Mouse (Mus musculus) CH12F3 (cell line): ENCODE data around the gene Mettl24.

Experiments used
- in situ Hi-C: fragments of 300-500 bp; cut with MboI; formaldehyde crosslinking; loops from 2 replicates; pipeline ENCODE4 v1.14.3; 2020; ENCODE audit warnings: low sequenced_read_pairs

Mettl24 gene

GRCm38 (mm10) chr10:40683092-40683867 is at the start of gene Mettl24:
TSS of gene Mettl24 (plus strand) at chr10:40683282.
- in situ Hi-C loops, result no loop called here

- in situ Hi-C loops, result no loop called here
Observed at GRCm38 (mm10) chr10:40637331-40637730, 45.8 kb upstream of the Mettl24 start.

DNA sequence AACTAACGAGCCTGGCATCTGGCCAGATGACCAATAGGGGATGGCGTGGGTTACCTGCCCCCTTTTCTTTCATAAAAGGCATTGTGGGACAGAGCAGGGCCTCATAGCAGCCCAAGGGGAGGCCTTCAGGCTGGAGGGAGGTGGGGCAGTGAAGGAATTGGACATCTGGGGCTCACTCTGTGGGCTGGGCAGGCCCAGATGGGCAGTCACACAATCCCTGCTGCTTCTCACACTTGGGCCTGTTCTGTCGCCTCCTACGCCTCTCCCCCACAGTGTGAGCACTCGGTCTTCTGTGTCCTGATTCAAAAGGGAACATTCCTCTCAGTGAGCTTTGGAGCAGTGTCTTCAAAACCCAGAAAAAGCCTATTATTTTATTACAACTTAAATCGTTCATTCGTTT is 44.8 kb upstream of the Mettl24 start:
- in situ Hi-C loops, result no loop called here

DNA sequence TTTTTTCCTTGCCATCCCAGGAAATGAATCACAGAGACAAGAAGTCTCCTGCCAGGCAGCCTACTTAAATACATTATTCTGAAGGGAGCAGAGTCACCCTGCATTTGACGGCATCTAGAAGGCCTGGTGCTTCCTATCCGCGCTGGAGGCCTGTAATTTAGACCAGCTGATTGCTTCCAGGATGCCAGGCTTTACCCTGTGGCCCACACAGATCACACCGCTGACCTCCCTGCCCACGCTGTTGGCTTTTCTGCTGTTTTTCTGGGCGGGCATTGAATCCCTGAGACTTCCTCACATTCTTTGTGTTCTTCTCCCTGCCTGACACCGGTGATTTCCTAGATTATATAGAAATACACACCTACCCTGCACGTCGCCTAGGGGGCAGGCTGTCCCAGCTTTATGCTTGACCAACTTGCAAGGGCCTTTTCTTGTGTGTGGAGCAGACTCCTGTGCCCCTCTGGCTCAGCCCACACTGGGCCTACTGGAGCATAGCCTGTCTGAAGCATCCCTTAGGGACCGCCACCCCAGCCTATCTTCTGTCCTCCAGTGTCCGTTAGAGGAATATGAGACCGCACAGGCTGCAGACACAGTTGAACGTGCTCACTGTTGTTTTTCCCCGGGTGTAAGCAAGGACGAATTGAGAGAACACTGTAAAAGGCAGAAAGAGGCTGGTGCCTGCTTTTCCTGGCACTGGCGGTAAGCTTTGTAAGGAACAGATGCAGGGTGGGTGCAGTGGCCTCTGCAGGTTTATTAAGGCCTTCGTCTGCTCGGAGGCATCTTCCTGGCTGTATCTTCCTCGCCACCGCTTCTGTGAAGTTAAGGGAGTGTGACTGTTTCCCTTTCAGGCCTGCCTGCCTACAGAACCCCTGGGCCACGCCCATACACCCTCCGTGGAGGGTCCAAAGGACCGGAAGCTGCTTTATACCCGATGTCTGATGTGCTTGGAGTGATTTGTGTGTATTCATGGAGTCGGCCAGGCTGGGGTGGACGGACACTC is 44.0 kb upstream of the Mettl24 start:
- in situ Hi-C loops, result no loop called here

DNA sequence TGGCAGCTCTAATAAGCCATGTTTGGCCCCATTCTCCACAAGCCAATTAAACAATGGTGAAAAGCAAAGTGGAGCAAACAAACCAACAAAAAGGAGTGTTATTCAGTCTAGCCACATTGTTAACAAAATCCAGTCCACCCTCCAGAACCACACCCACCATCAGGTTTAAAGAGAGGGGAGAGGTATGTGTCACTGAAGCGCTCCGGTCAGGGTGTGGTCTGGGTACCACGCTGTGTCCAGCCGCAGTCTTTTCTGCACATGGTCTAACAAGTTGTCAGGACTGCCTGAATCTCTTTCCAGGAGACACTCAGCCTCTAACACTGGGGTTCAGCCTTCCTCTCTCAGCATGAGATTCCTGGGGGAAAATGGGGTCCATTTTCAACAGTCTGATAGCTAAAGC is 42.7 kb upstream of the Mettl24 start:
- in situ Hi-C loops, result no loop called here

DNA sequence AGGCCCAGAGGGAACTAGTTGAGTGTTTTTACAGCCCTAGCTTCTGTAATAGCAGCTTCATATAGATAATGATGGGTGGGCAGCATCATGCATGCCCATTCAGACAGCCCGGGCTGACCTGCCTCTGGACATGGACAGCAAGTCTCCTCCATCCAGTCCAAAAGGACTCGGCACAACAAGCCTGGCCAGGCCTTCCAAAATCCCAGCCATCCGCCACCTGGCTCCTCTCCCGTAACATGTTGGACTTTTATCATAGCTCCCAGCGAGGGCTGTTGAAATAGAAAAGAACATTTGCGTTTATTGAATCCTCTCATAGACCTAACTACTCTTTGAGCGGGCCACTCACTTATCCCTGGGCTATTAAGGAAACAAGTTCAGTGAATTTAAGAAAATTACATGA is 41.2 kb upstream of the Mettl24 start:
- in situ Hi-C loops, result no loop called here

DNA sequence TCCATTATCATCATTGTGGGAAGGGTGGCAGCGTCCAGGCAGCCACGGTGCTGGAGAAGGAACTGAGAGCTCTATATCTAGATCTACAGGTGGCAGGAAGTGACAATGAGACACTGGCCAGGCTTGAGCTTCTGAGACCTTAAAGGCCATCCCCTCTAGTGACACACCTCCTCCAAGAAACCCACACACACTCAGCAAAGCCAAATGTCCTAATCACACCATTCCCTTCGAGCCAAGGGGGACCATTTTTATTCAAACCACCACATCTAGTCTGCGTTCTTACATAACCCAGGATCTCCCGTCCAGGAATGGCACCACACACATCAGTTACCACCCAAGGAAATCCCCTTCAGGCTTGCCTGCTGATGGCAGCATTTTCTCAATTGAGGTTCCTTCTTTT is 40.0 kb upstream of the Mettl24 start:
- in situ Hi-C loops, result no loop called here

DNA sequence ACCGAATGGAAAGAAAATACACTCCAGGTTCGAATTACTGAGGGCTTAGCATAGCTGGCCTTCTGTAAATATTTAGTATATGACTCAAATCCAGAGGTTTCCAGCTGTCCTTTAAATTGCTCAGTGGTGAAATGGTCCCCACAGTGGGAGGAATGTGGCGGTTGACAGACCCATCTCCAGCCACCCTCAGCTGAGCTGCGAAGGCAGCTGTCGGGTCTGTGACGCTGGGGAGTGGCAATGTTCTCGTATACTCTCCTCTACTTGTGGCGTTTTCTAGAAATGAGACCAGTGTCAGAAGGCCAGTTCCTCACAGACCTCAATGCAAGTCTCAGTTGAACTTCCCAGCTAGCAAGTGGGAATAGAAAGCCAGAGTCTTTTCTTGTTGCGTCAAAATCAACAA is 38.6 kb upstream of the Mettl24 start:
- in situ Hi-C loops, result no loop called here

DNA sequence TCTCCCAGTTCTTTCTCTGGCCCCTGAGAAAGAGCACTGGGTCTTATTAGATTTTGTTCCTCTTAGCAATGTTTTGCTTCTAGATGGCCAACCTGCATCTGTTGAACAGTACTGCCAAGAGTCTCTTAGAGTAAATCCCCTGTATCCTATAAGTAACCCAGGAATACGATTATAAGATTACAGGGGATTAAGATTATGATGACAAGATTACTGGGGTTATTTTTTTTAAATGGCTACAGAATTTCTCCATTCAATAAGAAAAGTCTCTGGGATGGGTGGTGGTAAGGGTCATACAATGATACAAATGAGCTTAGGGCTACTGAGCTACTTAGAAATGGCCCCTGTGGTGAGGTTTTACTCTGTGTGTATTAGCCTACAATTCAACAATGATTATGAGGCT is 37.7 kb upstream of the Mettl24 start:
- in situ Hi-C loops, result no loop called here

- in situ Hi-C loops, result no loop called here
Observed at GRCm38 (mm10) chr10:40648776-40649175, 34.3 kb upstream of the Mettl24 start.

DNA sequence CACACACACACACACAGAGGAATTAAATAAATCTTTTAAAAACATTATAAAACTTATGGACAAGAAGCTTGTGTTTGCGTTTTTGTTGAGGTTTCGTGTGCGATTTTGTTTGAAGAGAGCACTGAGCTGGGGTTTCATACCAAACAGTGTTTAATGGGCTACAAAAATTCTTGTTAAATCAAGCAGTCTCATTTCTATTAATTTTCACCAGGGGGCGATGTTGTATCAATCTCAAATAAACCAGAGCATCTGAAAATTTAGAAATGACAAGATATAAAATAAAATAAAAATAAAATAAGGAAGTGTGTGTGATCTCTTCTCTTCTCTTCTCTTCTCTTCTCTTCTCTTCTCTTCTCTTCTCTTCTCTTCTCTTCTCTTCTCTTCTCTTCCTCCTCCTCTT is 33.4 kb upstream of the Mettl24 start:
- in situ Hi-C loops, result no loop called here

DNA sequence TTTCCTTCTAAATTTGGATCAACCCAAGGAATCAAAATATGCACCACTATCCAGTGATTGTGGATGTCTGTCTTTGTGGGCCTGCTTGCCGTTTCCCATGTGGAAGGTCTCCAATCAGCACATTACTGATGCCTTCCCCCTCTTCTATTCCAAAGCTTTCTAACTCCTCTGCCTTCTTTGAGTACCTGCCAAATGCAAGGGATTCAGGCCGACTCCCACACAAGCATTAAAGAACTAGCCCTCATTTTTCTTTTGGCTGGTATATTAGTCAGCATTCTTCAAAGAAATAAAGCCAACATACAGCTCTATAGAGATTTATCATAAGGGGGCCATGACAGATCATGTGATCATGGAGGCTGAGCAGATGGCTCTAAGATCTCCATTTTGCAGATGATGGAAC is 31.4 kb upstream of the Mettl24 start:
- in situ Hi-C loops, result no loop called here

GRCm38 (mm10) chr10:40665270-40665669 is 17.8 kb upstream of the Mettl24 start:
- in situ Hi-C loops, result no loop called here

DNA sequence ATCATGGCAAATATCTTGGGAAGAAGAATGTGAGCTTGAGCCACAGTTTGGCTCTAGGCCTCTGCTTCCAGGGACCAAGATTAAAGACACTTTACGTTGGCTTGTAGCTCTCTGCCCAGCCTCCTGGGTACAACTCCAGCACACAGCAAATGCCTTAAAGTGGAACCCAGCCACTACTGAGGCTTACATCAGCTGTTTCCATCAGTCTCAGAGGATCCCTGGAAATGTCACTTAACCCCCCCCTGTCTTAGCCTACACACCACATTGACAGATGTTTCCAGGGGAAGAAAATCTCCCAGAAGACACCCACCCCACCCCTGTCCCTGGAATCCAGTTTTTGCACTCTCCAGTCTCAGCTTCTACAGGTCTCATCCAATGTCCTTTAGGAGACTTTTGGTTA is 16.1 kb upstream of the Mettl24 start:
- in situ Hi-C loops, result no loop called here

DNA sequence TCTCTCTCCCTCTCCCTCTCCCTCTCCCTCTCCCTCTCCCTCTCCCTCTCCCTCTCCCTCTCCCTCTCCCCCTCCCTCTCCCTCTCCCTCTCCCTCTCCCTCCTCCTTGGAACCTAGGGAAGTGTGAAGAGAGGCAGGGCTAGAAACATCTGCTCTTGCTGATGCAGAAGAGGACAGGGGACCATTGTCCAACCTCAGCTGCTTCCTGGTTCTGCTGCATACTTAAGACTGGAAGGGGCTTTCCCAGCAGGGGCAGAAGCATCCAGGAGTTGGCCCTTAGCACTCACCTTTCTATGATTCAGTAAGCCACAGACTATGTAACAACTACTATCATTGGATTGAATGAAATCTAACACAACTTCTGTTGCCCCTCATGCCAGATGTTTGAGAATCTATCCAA is 14.4 kb upstream of the Mettl24 start:
- in situ Hi-C loops, result no loop called here

DNA sequence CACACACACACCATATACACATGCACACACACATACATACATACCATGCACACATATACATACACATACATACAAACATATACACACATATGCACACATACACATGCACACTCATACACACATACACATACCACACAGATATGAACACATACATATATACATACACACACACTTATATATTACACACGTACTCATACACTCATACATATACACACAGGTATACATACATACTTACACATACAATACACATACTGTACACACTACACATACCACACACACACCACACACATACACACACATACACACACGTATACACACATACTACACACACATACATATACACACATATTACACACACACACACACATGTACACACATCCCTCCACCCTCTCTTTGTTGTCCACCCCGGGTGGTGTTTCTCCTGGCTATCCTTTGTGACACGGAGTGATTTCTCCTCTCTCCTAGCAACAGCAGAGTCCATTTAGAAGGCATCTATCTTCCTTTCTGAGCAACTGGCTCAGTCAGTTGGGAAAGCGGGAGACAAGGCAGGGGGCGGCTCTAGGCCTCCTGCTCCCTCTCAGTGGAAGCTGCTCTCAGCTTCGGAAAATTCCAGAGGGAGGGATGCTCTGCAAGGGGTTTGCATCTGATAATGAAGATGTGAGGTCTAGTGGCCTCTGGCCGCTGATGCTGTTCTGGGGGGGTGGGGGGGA is 10.3 kb upstream of the Mettl24 start:
- in situ Hi-C loops, result no loop called here

DNA sequence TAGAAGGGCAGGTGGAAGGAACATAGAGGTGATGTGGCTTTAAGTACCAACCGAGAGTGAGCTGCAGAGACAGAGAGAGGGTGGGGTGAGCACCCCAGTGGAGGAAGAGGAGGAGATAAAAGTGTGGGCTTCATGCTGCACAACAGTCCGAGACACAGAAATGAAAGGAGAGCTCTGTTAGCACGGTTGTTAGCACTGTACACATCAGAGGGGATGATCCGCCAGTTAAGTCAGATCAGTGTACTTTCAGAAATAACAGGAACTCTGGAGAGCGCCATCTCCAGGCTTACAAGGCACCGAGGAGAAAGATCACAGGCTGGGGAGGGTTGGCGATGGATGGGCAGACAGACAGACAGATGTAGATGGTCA is 9.8 kb upstream of the Mettl24 start:
- in situ Hi-C loops, result no loop called here

DNA sequence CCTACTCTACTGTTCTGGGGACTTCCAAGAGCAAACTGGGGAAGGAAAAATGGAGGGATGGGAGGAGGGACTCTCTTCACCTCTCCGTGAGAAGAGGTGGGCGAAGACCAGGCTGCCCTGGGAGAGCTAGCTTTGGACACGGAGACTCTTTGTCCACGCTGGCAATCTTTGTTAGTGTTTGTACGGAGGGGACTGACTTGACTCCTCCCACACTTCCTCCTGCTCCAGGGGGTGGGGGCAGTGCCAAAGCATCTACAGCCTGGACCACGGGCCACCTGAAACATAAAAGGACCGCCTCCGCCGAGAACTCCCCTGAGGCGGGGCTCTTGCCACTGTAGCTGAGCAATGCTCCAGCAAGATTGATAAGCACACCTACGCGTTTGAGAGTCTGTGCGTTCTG is 8.9 kb upstream of the Mettl24 start:
- in situ Hi-C loops, result no loop called here

- in situ Hi-C loops, result no loop called here
Observed at GRCm38 (mm10) chr10:40675921-40676320, 7.2 kb upstream of the Mettl24 start.

- in situ Hi-C loops, result no loop called here
Observed at GRCm38 (mm10) chr10:40678477-40678876, 4.6 kb upstream of the Mettl24 start.

DNA sequence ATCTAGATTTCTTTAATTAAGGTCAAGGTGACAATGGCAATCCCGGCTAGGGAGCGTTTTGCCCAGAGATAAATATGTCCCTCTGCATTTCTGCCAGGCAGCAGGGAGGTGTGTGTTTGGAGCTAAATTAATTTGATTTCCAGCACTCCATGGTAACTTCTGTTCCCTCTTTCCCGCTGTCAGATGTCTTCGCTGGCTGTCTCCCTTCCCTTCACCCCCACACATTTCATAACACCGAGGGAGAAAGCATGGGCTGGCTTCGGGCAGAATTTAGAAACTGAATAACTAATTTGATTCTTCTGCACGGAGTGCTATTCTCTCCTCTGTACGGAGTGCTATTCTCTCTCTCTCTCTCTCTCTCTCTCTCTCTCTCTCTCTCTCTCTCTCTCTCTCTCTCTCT is 612 bp upstream of the Mettl24 start:
- in situ Hi-C loops, result no loop called here
